Mouse (Mus musculus) ES-E14 (cell line): Measurements from ENCODE around the gene Ly6g6c. TPM values are rescaled to one million over a fixed set of nuclear protein-coding genes. Genes with fewer than 3 reads are reported as not detected.

Source experiments
- DNase-seq: peaks from one replicate; pipeline ENCODE4 v3.0.0-alpha.2; 2013; ENCODE audit warnings: low read depth, low spot score
- H3K27ac ChIP-seq: 2 replicates; pipeline ENCODE4 v1.5.1; 2012; ENCODE audit warnings: low read depth, mild to moderate bottlenecking, low read length, moderate library complexity, mixed read lengths; ENCODE audit not compliant: poor library complexity, insufficient read depth, severe bottlenecking
- H3K36me3 ChIP-seq: 2 replicates; pipeline ENCODE4 v1.6.1; 2012; ENCODE audit warnings: mild to moderate bottlenecking, low read length, moderate library complexity, mixed read lengths; ENCODE audit not compliant: control insufficient read depth, poor library complexity, insufficient read depth, severe bottlenecking
- H3K4me1 ChIP-seq, 2 experiments: fragments of 150-350 bp in 1 of 2; sonication (generic) in 1 of 2; 2 replicates each; pipeline ENCODE4 v1.6.1; 2012; ENCODE audit warnings: low read length in 2 of 2, mild to moderate bottlenecking in 1 of 2, mixed read lengths in 1 of 2; ENCODE audit not compliant: control insufficient read depth in 2 of 2, insufficient read depth in 2 of 2, poor library complexity in 1 of 2
- H3K4me3 ChIP-seq, 2 experiments: fragments of 150-350 bp in 1 of 2; sonication (generic) in 1 of 2; 2 replicates each; pipeline ENCODE4 v1.5.1; 2012; ENCODE audit warnings: low read length in 2 of 2, low read depth in 1 of 2, mild to moderate bottlenecking in 1 of 2, mixed read lengths in 1 of 2; ENCODE audit not compliant: insufficient read depth in 1 of 2, poor library complexity in 1 of 2, severe bottlenecking in 1 of 2
- H3K9ac ChIP-seq: 2 replicates; pipeline ENCODE4 v1.6.1; 2012; ENCODE audit warnings: low read depth, mild to moderate bottlenecking, low read length, mixed read lengths; ENCODE audit not compliant: poor library complexity, insufficient read depth, severe bottlenecking
- H3K9me3 ChIP-seq: fragments of 150-350 bp; sonication (generic); 2 replicates; pipeline ENCODE4 v1.6.1; 2012; ENCODE audit warnings: low read depth, mild to moderate bottlenecking, low read length; ENCODE audit not compliant: control insufficient read depth, insufficient read depth
- CHD2 ChIP-seq: IDR thresholded peaks from 2 replicates; pipeline ENCODE4 v1.6.1; 2014; ENCODE audit warnings: mild to moderate bottlenecking, low read depth, low read length, inconsistent platforms
- HCFC1 ChIP-seq: IDR thresholded peaks from 2 replicates; pipeline ENCODE4 v1.6.1; 2012; ENCODE audit warnings: low read length, inconsistent platforms, borderline replicate concordance; ENCODE audit not compliant: insufficient read depth
- MAFK ChIP-seq: IDR thresholded peaks from 2 replicates; pipeline ENCODE4 v1.6.1; 2014; ENCODE audit warnings: mild to moderate bottlenecking, low read depth, low read length, inconsistent platforms; ENCODE audit not compliant: insufficient read depth
- ZC3H11A ChIP-seq: IDR thresholded peaks from 2 replicates; pipeline ENCODE4 v1.6.1; 2012; ENCODE audit warnings: low read depth, mild to moderate bottlenecking, inconsistent platforms, low read length, borderline replicate concordance
- ZNF384 ChIP-seq: IDR thresholded peaks from 2 replicates; pipeline ENCODE4 v1.6.1; 2012; ENCODE audit warnings: low read depth, low read length, inconsistent platforms
- in situ Hi-C, 2 experiments: fragments of 600-800 bp; cut with MboI; formaldehyde crosslinking; loops; one replicate each; pipeline ENCODE4 v1.15.1; 2025; ENCODE audit warnings: low sequenced_read_pairs in 2 of 2, inconsistent platforms in 1 of 2; ENCODE audit not compliant: unreplicated experiment in 2 of 2
- total RNA-seq: library from RNA; depleted of rRNA; stranded (reverse); fragments of 300-350 nt; gene quantifications from 2 replicates; pipeline ENCODE4 v1.2.3, GENCODE M21; 2012; rRNA removed

Ly6g6c gene
- total RNA-seq, 1 experiment: not detected

DNA sequence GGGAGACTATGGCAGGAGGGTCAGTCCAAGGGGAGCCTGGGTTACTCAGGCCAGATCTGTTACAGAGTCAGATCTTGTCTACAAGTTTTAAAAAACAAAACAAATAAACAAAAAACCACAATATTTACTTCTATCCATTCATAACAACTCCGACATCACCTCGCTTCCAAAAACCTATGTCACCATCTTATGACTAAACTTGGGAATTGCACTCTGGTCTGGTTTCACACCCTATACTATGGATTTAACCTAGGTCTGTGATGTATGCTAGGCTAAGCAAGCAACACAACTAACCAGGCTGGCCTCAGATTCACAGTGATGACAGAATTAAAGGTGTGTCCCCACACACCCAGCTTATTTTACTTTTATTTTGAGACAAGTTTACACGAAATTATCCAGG, 41.3 kb downstream of the Ly6g6c start:
- Histone ChIP-seq H3K4me3 (no peak overlapping the region), H3K27ac (no peak overlapping the region), H3K36me3 (peaks cover 7% of the 10 kb centered on the region; the same call in 1 of the 2 replicates), H3K9me3 (no peaks in the 10 kb centered on the region), H3K9ac (no peak overlapping the region), H3K4me1 (peaks cover 0 to 3% of the 10 kb centered on the region in 2 experiments; a peak in 1 of 4 replicates)
- TF ChIP-seq MAFK (no peak), ZC3H11A (no peak), CHD2 (no peak), HCFC1 (no peak), ZNF384 (no peak)
- no peak for DNase-seq
- in situ Hi-C loops: loop anchor here in 1 of 2 experiments (25.0 kb wide), 1 partner anchor 94 kb away; the partner anchor contains the start of genes Vars and Vwa7

DNA sequence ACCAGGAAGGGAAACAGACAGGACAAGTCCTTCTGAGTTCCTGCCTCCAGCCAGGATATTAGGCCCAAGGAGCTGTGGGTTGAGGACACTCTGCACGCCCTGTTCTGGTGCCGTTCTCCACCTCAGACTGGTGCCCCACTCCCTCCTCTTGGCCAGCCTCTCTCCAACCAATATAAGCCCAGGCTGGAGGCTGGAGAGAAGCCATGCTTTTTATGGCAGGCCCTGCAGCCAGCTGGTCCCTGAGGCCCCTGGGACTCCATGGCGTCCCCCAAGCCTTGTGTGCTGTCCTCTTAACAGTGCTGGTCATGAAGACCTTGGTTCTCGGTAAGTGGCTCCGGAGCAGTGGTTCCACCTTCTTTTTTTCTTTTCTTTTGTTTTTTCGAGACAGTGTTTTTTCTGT, 42.9 kb downstream of the Ly6g6c start, which contains the start of gene Ly6g5c:
Gene Ly6g5c (plus strand): TSS at position 183 of the 400 bp plus-strand sequence.
- Histone ChIP-seq H3K27ac (no peak within 1 kb of the TSS), H3K4me3 (no peak within 1 kb of the TSS), H3K9ac (no peak within 1 kb of the TSS), H3K36me3 (no peaks in the 10 kb centered on the region), H3K9me3 (no peaks in the 10 kb centered on the region), H3K4me1 (peaks cover 0 to 3% of the 10 kb centered on the region in 2 experiments; a peak in 1 of 4 replicates)
- TF ChIP-seq ZNF384 (no peak), HCFC1 (no peak), CHD2 (no peak), ZC3H11A (no peak), MAFK (no peak)
- in situ Hi-C loops: loop anchor here in 1 of 2 experiments (25.0 kb wide), 1 partner anchor 96 kb away; the partner anchor contains the start of genes Vars and Vwa7
- no peak for DNase-seq

DNA sequence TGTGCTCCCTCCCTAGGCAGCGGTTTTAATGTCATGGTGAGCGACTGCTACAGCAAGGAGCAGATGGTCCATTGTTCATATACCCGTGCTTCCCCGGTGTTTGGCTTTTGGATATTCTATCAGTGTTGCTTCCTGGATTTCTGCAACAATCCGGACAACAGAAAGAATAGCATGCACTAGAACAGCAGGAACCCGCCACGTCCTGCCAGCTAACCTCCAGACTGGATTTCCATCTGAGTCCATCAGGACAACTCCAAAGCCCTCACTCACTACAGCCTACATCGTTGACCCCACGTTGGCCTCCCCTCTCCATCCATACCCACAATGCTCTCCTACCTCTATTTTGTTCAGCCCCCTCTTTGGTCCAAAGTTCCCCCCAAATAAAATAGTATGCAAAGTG, 46.6 kb downstream of the Ly6g6c start:
- Histone ChIP-seq H3K9ac (no peak overlapping the region), H3K4me3 (no peak overlapping the region), H3K4me1 (no peaks in the 10 kb centered on the region; a peak in 1 of 4 replicates), H3K9me3 (no peaks in the 10 kb centered on the region), H3K27ac (no peak overlapping the region), H3K36me3 (peaks cover 14% of the 10 kb centered on the region)
- no peak for TF ChIP-seq MAFK
- no peak for TF ChIP-seq HCFC1
- TF ChIP-seq CHD2: no peak
- no peak for TF ChIP-seq ZNF384
- TF ChIP-seq ZC3H11A: no peak
- in situ Hi-C loops: loop anchor here in 1 of 2 experiments (25.0 kb wide), 1 partner anchor 99 kb away; the partner anchor contains the start of genes Vars and Vwa7
- DNase-seq: no peak

DNA sequence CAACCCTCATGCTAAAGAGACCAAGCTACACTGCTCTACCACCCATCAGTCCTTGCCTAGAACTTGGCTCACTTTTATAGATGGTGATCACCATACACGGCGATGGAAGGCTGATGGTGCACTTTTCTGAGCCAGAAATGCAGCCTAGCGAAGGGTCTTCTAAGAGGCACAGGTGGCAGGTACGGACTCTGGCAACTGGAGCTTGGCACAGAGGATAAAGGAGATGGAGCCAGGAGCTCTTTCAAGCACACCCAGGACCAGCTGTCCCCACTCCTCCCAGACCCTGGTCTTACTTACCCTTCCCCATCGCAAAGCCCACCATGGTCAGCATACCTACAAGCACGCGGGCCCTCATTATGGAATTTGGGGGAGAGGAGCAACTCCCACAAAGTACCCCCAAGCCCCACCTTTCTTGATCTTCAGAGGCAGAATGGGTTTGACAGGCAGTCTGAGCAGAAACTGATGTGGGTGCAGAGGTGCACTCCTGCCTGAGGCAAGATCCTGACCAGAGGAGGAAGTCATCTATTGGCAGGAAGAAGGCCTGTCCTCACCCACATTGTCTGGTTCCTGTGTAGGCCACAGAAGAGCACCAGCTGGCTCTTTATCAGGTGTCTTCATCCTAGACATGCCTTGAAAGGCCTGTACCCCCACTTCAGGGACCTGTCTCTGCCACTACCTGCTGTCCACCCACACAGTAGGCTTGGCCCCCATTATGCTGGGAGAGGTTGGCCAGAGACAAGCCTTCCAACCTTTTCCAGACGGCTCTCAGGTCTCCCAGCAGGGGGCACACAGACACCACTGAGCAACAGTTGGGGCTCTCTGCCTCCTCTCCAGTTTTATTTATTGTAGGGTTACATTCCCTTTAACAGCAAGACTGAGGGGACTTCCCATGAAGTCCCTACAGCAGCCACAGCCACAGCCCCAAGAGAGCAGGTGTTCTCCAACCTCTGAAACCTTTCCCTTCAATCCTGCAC, 50.1 kb downstream of the Ly6g6c start, which contains the start of gene Ly6g5b:
Gene Ly6g5b (minus strand): TSS at position 383 of the 974 bp plus-strand sequence.
- no peak within 1 kb of the TSS for H3K4me3 ChIP-seq
- H3K9ac ChIP-seq: no peak within 1 kb of the TSS
- H3K4me1 ChIP-seq: peaks cover 0 to 3% of the 10 kb centered on the region in 2 experiments; a peak in 2 of 4 replicates
- H3K36me3 ChIP-seq: peaks cover 32% of the 10 kb centered on the region
- TF ChIP-seq HCFC1 (no peak), CHD2 (no peak), MAFK (no peak), ZNF384 (no peak), ZC3H11A (no peak)
- DNase-seq: no peak
- no peaks in the 10 kb centered on the region for H3K9me3 ChIP-seq
- in situ Hi-C loops: loop anchor here in 1 of 2 experiments (25.0 kb wide), 1 partner anchor 103 kb away; the partner anchor contains the start of genes Vars and Vwa7
- no peak within 1 kb of the TSS for H3K27ac ChIP-seq

Other genes starting within 250 kb of the Ly6g6c start
- gene Stk19, start 228.4 kb upstream of the Ly6g6c start, total RNA-seq: 29.1 and 32.6 TPM in 2 replicates
- gene Dxo, start 228.4 kb upstream of the Ly6g6c start, total RNA-seq: 39.0 and 45.2 TPM in 2 replicates
- gene Skiv2l, start 215.2 kb upstream of the Ly6g6c start, total RNA-seq: 40.5 and 66.0 TPM in 2 replicates
- 50.2 and 63.4 TPM in 2 replicates for gene Nelfe, start 215.0 kb upstream of the Ly6g6c start, total RNA-seq
- gene Cfb, start 202.9 kb upstream of the Ly6g6c start, total RNA-seq: 0.16 and 0.18 TPM in 2 replicates
- gene Zbtb12, start 185.9 kb upstream of the Ly6g6c start, total RNA-seq: 9.4 and 11.5 TPM in 2 replicates
- 0.31 TPM in 1 of 2 replicates, not detected in the other for gene Gm20547, start 183.3 kb upstream of the Ly6g6c start, total RNA-seq
- gene C2, start 167.1 kb upstream of the Ly6g6c start, total RNA-seq: 5.0 TPM in 2 replicates
- 124 and 147 TPM in 2 replicates for gene Ehmt2, start 166.9 kb upstream of the Ly6g6c start, total RNA-seq
- 5.5 and 8.7 TPM in 2 replicates for gene Slc44a4, start 150.9 kb upstream of the Ly6g6c start, total RNA-seq
- 24.0 and 40.6 TPM in 2 replicates for gene Neu1, start 134.1 kb upstream of the Ly6g6c start, total RNA-seq
- gene Hspa1b, start 106.2 kb upstream of the Ly6g6c start, total RNA-seq: 11.0 and 14.6 TPM in 2 replicates
- gene Gm20481, start 95.5 kb upstream of the Ly6g6c start, total RNA-seq: 1.9 TPM in 1 of 2 replicates, not detected in the other
- 5.8 and 5.9 TPM in 2 replicates for gene Hspa1a, start 93.2 kb upstream of the Ly6g6c start, total RNA-seq
- gene Hspa1l, start 92.7 kb upstream of the Ly6g6c start, total RNA-seq: 0.45 and 0.48 TPM in 2 replicates
- 52.1 and 64.4 TPM in 2 replicates for gene Lsm2, start 83.5 kb upstream of the Ly6g6c start, total RNA-seq
- 303 and 453 TPM in 2 replicates for gene Vars, start 64.4 kb upstream of the Ly6g6c start, total RNA-seq
- gene Vwa7, start 48.8 kb upstream of the Ly6g6c start, total RNA-seq: 0.21 and 0.31 TPM in 2 replicates
- 3.1 and 4.7 TPM in 2 replicates for gene Sapcd1, start 37.4 kb upstream of the Ly6g6c start, total RNA-seq
- 2.7 and 3.2 TPM in 2 replicates for gene Msh5, start 18.6 kb upstream of the Ly6g6c start, total RNA-seq
- 113 and 133 TPM in 2 replicates for gene Clic1, start 15.4 kb upstream of the Ly6g6c start, total RNA-seq
- gene Ddah2, start 6.4 kb upstream of the Ly6g6c start, total RNA-seq: 45.0 and 57.5 TPM in 2 replicates
- gene Mpig6b, start 796 bp downstream of the Ly6g6c start, total RNA-seq: 0.26 TPM in 1 of 2 replicates, not detected in the other
- gene Ly6g6e, start 11.5 kb downstream of the Ly6g6c start, total RNA-seq: 13.4 and 36.1 TPM in 2 replicates
- gene Ly6g6d, start 12.7 kb downstream of the Ly6g6c start, total RNA-seq: 1.6 and 4.9 TPM in 2 replicates
- gene Ly6g6f, start 20.2 kb downstream of the Ly6g6c start, total RNA-seq: not detected in 2 replicates
- 30.7 and 40.4 TPM in 2 replicates for gene Abhd16a, start 23.9 kb downstream of the Ly6g6c start, total RNA-seq
- gene Ly6g5c, start 42.9 kb downstream of the Ly6g6c start, total RNA-seq: 0.49 TPM in 1 of 2 replicates, not detected in the other
- gene Ly6g5b, start 50.0 kb downstream of the Ly6g6c start, total RNA-seq: 1.4 and 1.5 TPM in 2 replicates
- gene Gpank1, start 56.1 kb downstream of the Ly6g6c start, total RNA-seq: 21.9 and 31.1 TPM in 2 replicates
- gene Csnk2b, start 56.7 kb downstream of the Ly6g6c start, total RNA-seq: 78.0 and 98.6 TPM in 2 replicates
- gene D17H6S53E, start 61.0 kb downstream of the Ly6g6c start, total RNA-seq: 11.2 and 11.7 TPM in 2 replicates
- 7.5 and 10.0 TPM in 2 replicates for gene Apom, start 66.7 kb downstream of the Ly6g6c start, total RNA-seq
- 208 and 245 TPM in 2 replicates for gene Bag6, start 69.8 kb downstream of the Ly6g6c start, total RNA-seq
- 147 and 161 TPM in 2 replicates for gene Prrc2a, start 99.5 kb downstream of the Ly6g6c start, total RNA-seq
- gene Aif1, start 110.7 kb downstream of the Ly6g6c start, total RNA-seq: not detected in 2 replicates
- 2.6 and 2.7 TPM in 2 replicates for gene Lst1, start 123.1 kb downstream of the Ly6g6c start, total RNA-seq
- gene Ltb, start 129.1 kb downstream of the Ly6g6c start, total RNA-seq: 10.1 and 19.6 TPM in 2 replicates
- 0.22 TPM in 1 of 2 replicates, not detected in the other for gene Tnf, start 136.6 kb downstream of the Ly6g6c start, total RNA-seq
- gene Lta, start 140.0 kb downstream of the Ly6g6c start, total RNA-seq: 0.13 TPM in 1 of 2 replicates, not detected in the other
- not detected in 2 replicates for gene Gm16181, start 155.4 kb downstream of the Ly6g6c start, total RNA-seq
- 0.21 and 0.71 TPM in 2 replicates for gene Atp6v1g2, start 168.3 kb downstream of the Ly6g6c start, total RNA-seq
- gene Nfkbil1, start 170.4 kb downstream of the Ly6g6c start, total RNA-seq: 6.1 and 6.6 TPM in 2 replicates
- gene Ddx39b, start 176.4 kb downstream of the Ly6g6c start, total RNA-seq: 316 and 414 TPM in 2 replicates
- 30.1 and 44.9 TPM in 2 replicates for gene H2-D1, start 197.3 kb downstream of the Ly6g6c start, total RNA-seq